Mouse (Mus musculus) thymus, postnatal 0 days (tissue): Measurements from ENCODE around the gene Timeless. TPM values are rescaled to one million over a fixed set of nuclear protein-coding genes. Genes with fewer than 3 reads are reported as not detected.
"Not testable (repeated sequence)": the region's sequence is repeated elsewhere in the genome, so short reads cannot be mapped to it uniquely, and the experiment has no call there.

Experiments
- DNase-seq: peaks from one replicate; pipeline ENCODE4 v3.0.0-alpha.2; 2015; ENCODE audit warnings: low spot score
- polyA plus RNA-seq: library from polyadenylated mRNA; unstranded; fragments of >200 nt; fragmentation: Nextera tagmentation; extraction: Ambion mirVana; gene quantifications from 2 replicates; pipeline ENCODE4 v1.2.1, GENCODE M21; 2015

Gene Timeless
- polyA plus RNA-seq, 1 experiment from 2014 or later, result 59.7 TPM

- DNase-seq, result no peak
Observed at GRCm38 (mm10) chr10:128255925-128256324, 24.1 kb downstream of the Timeless start.

DNA sequence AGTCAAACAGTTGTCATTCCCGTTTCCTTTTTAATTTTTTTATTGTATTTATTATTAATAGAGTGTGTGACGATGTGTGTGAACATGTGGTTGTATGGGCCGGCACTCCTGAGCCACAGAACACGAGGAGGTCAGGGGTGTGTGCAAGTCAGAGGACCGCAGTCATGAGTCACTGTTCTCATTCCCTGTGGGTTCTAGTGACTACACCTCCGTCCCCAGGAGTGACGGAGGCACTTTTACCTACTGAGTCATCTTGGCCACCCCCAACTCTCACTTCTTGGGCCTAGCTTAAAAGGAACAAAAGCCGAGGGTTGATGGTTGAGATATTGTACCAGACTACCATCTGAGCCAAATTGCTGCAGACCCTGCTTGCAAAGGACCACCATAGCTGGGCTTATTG is 24.5 kb downstream of the Timeless start:
- no peak for DNase-seq

DNA sequence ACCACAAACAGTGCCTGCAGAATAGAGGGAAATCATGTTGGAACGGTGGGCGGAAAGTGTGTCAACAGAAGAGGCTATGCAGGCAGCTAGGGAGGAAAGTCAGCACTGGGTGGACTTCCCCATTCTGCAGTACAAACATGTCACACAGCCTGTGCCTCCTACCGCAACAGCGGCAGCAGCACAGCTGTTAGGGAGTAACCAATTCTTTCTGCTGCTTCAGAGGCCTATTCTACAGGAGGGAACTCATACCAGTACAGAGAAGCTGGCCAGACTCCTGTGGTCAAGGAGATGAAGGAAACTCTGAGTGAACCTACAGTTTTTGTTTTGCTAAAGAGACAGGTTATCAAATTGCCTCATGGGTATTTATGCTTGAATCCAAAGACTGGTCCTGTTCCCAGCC is 27.1 kb downstream of the Timeless start:
- DNase-seq, result peak; percentile 54

GRCm38 (mm10) chr10:128259946-128260345 is 28.1 kb downstream of the Timeless start:
- peak; percentile 52 for DNase-seq

DNA sequence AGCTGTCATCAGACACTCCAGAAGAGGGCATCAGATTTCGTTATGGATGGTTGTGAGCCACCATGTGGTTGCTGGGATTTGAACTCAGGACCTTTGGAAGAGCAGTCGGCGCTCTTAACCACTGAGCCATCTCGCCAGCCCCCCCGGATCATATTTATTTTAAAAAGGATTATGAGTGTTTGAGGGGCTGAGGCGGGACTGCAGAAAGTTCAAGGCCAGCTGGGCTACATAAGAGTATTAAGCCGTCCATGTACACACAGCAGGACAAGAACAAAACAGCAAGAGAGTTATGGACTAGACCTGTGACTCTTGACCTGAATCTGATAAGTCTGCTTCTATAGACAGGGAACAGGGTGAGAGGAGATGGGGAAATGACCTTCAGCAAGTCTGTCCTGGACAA is 28.5 kb downstream of the Timeless start:
- not testable (repeated sequence) for DNase-seq

DNA sequence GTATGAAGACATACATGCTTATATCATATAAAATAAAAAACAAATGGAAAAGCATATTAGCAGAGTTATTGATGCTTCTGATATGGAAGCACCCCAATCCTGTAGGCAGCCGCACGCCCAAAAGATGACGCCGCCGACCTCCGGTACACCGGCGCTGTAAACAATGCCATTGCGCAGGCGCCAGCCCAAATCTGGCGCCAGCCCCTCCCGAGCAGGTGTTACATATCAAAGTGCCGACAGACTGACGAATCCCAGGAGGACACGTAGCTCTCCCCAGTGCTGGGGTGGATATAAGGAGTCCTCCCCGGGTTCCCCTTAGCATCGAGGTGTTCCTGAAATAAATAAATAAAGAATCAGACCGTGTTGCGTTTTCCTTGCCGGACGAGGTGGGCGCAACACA is 30.4 kb downstream of the Timeless start:
- DNase-seq, result no peak

GRCm38 (mm10) chr10:128263393-128264310 is 31.8 kb downstream of the Timeless start:
- DNase-seq, result no peak

DNA sequence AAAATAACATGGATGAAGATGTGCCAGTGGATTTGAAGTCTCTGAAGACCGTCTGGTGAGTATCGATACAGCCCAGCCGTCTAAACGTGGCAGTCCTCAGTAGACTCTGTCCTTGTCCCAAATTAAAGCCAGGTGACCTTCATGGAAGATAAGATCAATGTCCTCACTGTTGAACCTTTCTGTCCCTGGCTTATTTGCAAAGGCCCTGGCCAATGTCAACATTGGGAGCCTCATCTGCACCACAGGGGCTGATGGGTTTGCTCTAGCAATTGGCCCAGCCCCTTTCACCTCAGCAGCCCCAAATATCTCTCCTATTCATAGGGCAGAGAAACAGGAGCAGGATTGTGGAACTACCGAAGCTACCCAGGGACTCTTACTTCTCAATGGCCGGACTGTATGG is 36.5 kb downstream of the Timeless start, which contains the start of gene Apof:
TSS of gene Apof (plus strand) at position 301 of the 400 bp plus-strand sequence.
- no peak for DNase-seq

DNA sequence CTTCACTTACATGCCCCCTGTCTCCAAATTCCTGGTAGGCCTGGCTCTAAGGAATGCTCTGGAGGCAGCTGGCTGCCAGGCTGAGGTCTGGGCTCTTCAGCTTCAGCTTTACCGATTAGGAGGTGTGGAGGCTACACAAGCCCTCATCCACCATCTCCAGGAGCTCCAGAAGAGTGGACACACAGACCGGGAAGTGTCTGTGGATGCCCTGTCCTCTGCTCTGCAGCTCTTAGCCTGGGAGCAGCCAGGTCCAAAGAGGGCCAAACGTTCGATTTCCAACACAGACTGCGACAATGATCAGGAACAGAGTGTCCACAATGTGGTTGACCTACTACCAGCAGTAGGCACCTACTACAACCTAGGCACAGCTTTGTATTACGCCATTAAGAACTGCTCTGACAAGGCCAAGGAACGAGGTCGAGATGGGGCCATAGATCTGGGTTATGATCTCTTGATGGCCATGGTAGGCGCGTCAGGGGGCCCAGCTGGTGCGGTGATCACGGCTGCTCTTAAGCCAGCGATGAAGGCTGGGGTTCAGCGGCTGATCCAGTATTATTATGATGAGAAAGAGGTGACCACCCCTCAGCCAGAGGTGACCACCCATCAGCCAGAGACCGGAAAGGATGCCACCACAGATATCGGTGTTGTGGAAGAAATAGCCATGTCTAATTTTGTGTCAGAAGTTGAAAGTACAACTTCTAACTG is 37.5 kb downstream of the Timeless start:
- no peak for DNase-seq

GRCm38 (mm10) chr10:128270287-128270841 is 38.5 kb downstream of the Timeless start, which contains the start of gene Stat2:
Gene Stat2, plus strand, starts transcription at chr10:128270559.
- DNase-seq, result peak; percentile 97

DNA sequence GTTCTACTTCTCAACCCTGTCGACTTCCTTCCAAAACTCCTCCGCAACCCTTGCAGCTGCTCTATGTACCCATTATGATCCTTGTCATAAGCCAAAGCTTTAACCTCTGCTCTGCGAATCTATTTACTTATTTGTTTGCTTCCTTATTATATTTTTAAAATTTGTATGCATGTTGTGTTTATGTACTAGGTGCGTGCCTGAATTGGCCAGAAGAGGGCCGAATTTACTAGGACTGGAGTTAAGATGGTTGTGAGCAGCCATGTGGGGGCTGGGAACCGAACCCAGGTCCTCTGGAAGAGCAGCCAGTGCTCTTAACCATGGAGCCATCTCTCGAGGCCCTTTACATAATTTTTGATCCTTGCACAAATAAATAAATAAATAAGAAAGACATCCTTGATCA is 39.0 kb downstream of the Timeless start:
- no peak for DNase-seq

- peak; percentile 18 for DNase-seq
Observed at GRCm38 (mm10) chr10:128271883-128272282, 40.0 kb downstream of the Timeless start.

DNA sequence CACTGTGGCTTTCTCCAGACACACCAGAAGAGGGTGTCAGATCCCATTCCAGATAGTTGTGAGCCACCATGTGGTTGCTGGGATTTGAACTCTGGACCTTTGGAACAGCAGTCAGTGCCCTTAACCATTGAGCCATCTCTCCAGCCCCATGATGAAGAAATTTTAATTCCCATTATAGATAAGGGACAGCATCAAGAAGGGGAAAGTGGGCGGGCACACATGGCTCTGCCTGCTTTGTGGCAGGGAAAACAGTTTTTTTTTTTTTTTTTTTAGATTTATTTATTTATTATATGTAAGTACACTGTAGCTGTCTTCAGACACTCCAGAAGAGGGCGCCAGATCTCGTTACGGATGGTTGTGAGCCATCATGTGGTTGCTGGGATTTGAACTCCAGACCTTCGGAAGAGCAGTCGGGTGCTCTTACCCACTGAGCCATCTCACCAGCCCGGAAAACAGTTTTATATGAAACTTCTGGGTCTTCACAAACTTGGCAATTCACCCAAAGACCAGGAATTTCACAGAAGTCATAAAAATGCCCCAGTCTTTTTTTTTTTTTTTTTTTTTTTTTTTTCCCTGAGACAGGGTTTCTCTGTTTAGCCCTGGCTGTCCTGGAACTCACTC is 41.1 kb downstream of the Timeless start:
- not testable (repeated sequence) for DNase-seq

- not testable (repeated sequence) for DNase-seq
Observed at GRCm38 (mm10) chr10:128275374-128275773, 43.5 kb downstream of the Timeless start.

- DNase-seq, result no peak
Observed at GRCm38 (mm10) chr10:128278158-128278557, 46.3 kb downstream of the Timeless start.

DNA sequence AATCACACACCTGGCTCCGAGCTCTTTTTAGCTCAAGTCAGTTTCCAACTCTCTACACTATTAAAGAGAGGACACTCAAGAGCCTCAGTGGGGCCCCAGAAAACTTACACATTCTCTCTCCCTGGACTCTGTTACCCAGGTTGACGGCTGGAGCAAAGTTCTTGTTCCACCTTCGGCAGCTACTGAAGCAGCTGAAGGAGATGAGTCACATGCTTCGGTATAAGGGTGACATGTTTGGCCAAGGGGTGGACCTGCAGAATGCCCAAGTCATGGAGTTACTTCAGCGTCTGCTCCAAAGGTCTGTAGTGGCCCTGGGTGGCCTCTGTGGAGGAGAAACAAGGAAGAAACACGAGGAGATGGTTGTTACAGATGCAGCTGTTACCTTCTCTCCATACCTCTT is 49.1 kb downstream of the Timeless start:
- DNase-seq, result no peak

DNA sequence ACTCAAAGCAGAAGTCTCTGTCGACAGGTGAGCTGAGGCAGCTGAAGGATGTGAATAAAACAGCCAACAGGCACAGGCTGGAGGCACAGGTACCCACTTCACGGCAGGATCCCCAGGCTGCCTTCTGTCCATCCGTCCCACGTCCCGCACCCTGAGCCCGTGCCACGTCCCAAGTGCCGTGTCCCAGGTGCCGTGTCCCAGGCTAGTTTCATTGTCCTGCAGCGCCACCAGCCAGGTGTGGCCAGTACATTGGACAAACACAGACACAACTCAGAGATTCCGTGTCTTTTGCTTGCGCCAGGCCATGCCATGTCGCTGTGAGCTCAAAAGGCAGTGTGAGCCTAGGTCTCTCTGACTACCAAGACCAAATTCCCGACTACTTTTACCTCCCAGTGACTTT is 49.8 kb downstream of the Timeless start:
- no peak for DNase-seq

DNA sequence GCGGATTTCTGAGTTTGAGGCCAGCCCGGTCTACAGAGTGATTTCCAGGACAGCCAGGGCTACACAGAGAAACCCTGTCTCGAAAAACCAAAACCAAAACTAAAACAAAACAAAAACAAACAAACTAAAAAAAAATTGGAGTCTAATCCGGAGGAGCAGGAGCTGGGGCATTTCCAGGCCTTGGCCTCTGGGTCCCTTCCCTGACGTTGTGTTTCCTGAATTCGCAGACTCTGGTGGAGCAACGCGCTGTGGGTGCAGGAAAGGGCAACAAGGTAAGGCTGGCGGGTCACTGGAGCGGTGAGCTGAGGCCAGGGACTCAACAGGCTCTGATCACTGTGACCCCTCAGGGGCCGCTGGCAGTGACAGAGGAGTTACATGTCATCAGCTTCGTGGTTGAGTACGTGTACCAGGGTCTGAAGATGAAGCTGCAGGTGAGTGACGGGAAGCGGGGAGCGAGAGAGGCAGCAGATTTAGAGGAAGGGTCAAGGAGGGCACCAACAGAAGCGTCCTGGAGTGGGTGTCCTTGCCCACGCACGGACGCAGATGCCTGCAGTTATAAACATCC is 51.1 kb downstream of the Timeless start:
- no peak for DNase-seq

- DNase-seq, result peak; percentile 70
Observed at GRCm38 (mm10) chr10:128283604-128284579, 52.0 kb downstream of the Timeless start.

DNA sequence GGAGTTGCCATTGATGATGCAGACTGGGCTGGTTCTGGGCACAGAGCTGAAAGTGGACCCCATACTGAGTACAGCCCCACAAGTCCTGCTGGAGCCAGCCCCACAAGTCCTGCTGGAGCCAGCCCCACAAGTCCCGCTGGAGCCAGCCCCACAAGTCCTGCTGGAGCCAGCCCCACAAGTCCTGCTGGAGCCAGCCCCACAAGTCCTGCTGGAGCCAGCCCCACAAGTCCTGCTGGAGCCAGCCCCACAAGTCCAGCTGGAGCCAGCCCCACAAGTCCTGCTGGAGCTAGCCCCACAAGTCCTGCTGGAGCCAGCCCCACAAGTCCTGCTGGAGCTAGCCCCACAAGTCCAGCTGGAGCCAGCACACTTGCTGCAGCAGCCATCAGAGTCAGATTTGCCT is 58.7 kb downstream of the Timeless start:
- not testable (repeated sequence) for DNase-seq
